Mouse (Mus musculus) CH12.LX (cell line): ENCODE measurements around the gene Myo16.

Experiments
- CHD2 ChIP-seq: IDR thresholded peaks from 2 replicates; pipeline ENCODE4 v1.6.1; 2011; ENCODE audit warnings: low read length, improper control_type of control experiment
- CTCF ChIP-seq, 2 experiments: IDR thresholded peaks in 1 of 2; conservative IDR thresholded peaks in 1 of 2; 2 replicates each; pipeline ENCODE4 v1.5.1; 2011 to 2012; ENCODE audit warnings: low read depth in 2 of 2, low read length in 2 of 2, improper control_type of control experiment in 1 of 2, inconsistent platforms in 1 of 2, mild to moderate bottlenecking in 1 of 2, moderate library complexity in 1 of 2
- E2F4 ChIP-seq: IDR thresholded peaks from 2 replicates; pipeline ENCODE4 v1.6.1; 2011; ENCODE audit warnings: low read depth, low read length, improper control_type of control experiment; ENCODE audit not compliant: insufficient replicate concordance
- EP300 ChIP-seq: IDR thresholded peaks from 2 replicates; pipeline ENCODE4 v1.6.1; 2011; ENCODE audit warnings: low read length, improper control_type of control experiment
- GABPA ChIP-seq: IDR thresholded peaks from 2 replicates; pipeline ENCODE4 v1.6.1; 2012; ENCODE audit warnings: low read depth, low read length, improper control_type of control experiment, inconsistent platforms; ENCODE audit not compliant: insufficient replicate concordance
- JUND ChIP-seq: conservative IDR thresholded peaks from 2 replicates; pipeline ENCODE4 v1.6.1; 2011; ENCODE audit warnings: low read depth, low read length, improper control_type of control experiment
- PAX5 ChIP-seq: IDR thresholded peaks from 2 replicates; pipeline ENCODE4 v1.6.1; 2012; ENCODE audit warnings: low read length, inconsistent platforms, mixed read lengths
- POLR2A ChIP-seq: IDR thresholded peaks from 2 replicates; pipeline ENCODE4 v1.6.1; 2011; ENCODE audit warnings: low read depth, mild to moderate bottlenecking, improper control_type of control experiment, low read length
- POLR2AphosphoS2 ChIP-seq: IDR thresholded peaks from 2 replicates; pipeline ENCODE4 v1.6.1; 2011; ENCODE audit warnings: low read depth, low read length, improper control_type of control experiment
- TBP ChIP-seq: conservative IDR thresholded peaks from 2 replicates; pipeline ENCODE4 v1.6.1; 2011; ENCODE audit warnings: low read depth, low read length, improper control_type of control experiment
- USF2 ChIP-seq: conservative IDR thresholded peaks from 2 replicates; pipeline ENCODE4 v1.6.1; 2011; ENCODE audit warnings: low read depth, low read length, improper control_type of control experiment
- ZMIZ1 ChIP-seq: IDR thresholded peaks from 2 replicates; pipeline ENCODE4 v1.6.1; 2012; ENCODE audit warnings: low read depth, mild to moderate bottlenecking, inconsistent platforms, low read length, improper control_type of control experiment

DNA sequence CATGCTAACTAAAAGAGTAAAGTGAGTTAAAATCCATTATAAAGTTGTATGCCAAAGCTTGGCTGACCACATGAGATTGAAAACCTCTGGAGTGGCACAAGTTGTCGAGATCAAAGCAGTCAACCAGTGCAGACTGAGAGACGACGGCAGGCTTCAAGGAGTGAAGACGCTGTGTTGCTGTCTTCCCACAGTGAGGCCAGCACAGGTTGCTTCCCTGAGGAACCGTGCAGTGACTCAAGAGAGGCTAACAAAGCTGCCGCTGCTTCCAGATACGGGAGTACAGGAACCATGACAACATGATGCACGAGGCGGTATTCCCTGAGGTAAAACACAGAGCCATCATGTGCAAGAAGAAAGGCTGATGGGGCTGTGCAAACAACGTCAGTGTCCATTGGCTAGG lies 158.6 kb downstream of the Myo16 start:
- TF ChIP-seq POLR2A: no peak
- no peak for TF ChIP-seq CTCF (conservative IDR thresholded peaks at IDR 0.05 in 1 of 2, IDR thresholded peaks at IDR 0.05 in 1 of 2; ENCODE audit: low read depth in 2 of 2, low read length in 2 of 2)
- no peak for TF ChIP-seq POLR2AphosphoS2
- TF ChIP-seq JUND: no peak
- TF ChIP-seq USF2: no peak
- TF ChIP-seq ZMIZ1: no peak
- no peak for TF ChIP-seq EP300
- TF ChIP-seq PAX5: no peak
- no peak for TF ChIP-seq GABPA
- TF ChIP-seq CHD2: no peak
- no peak for TF ChIP-seq E2F4
- TF ChIP-seq TBP: no peak
